Mouse (Mus musculus) liver, embryonic 14.5 days (tissue): Measurements from ENCODE around the gene Slc35e2. TPM values are rescaled to one million over a fixed set of nuclear protein-coding genes. Genes with fewer than 3 reads are reported as not detected.
A peak's percentile ranks its signal among the peaks of the same experiment; 100 is the strongest.

ENCODE experiments used
- ATAC-seq: fragments of 200-750 bp; cut with Nextera tagmentation; 2 replicates; pipeline ENCODE4 v1.8.0; 2017; ENCODE audit warnings: moderate number of reproducible peaks, mild to moderate bottlenecking, moderate library complexity; ENCODE audit not compliant: insufficient read depth
- DNase-seq, 3 experiments: peaks; one replicate each; pipeline ENCODE4 v3.0.0-alpha.2; 2012 to 2013; ENCODE audit warnings: low read depth in 3 of 3, low spot score in 3 of 3
- H3K27ac ChIP-seq: fragments of 300-500 bp; sonication (generic); 2 replicates; pipeline ENCODE4 v1.5.1; 2014; ENCODE audit warnings: moderate library complexity, mild to moderate bottlenecking, control low read depth, inconsistent platforms
- H3K27me3 ChIP-seq: fragments of 300-500 bp; sonication (generic); 2 replicates; pipeline ENCODE4 v1.6.1; 2014; ENCODE audit warnings: mild to moderate bottlenecking, low read length, moderate library complexity; ENCODE audit not compliant: control insufficient read depth, insufficient read depth
- H3K36me3 ChIP-seq: fragments of 300-500 bp; sonication (generic); replicated peaks from 2 replicates; pipeline ENCODE4 v1.6.1; 2014; ENCODE audit warnings: low read depth; ENCODE audit not compliant: control insufficient read depth, insufficient read depth
- H3K4me1 ChIP-seq, 2 experiments: fragments of 200-500 bp in 1 of 2; fragments of 300-500 bp in 1 of 2; sonication (generic) in 1 of 2; replicated peaks; 2 replicates each; pipeline ENCODE4 v1.6.1; 2012 to 2014; ENCODE audit warnings: antibody characterized with exemption in 1 of 2, inconsistent platforms in 1 of 2, low read length in 1 of 2; ENCODE audit not compliant: control insufficient read depth in 2 of 2, insufficient read depth in 2 of 2
- H3K4me2 ChIP-seq: fragments of 300-500 bp; sonication (generic); 2 replicates; pipeline ENCODE4 v1.6.1; 2014; ENCODE audit warnings: low read depth, mild to moderate bottlenecking, control low read depth, moderate library complexity
- H3K4me3 ChIP-seq, 2 experiments: fragments of 200-500 bp in 1 of 2; fragments of 300-500 bp in 1 of 2; sonication (generic) in 1 of 2; 2 replicates each; pipeline ENCODE4 v1.5.1; 2012 to 2014; ENCODE audit warnings: low read depth in 2 of 2, low read length in 2 of 2, mild to moderate bottlenecking in 2 of 2, control low read depth in 1 of 2, inconsistent platforms in 1 of 2, moderate library complexity in 1 of 2; ENCODE audit not compliant: insufficient read depth in 1 of 2
- H3K9ac ChIP-seq: fragments of 300-500 bp; sonication (generic); replicated peaks from 2 replicates; pipeline ENCODE4 v1.6.1; 2014; ENCODE audit warnings: mild to moderate bottlenecking, control low read depth, moderate library complexity
- H3K9me3 ChIP-seq: fragments of 300-500 bp; sonication (generic); 2 replicates; pipeline ENCODE4 v1.6.1; 2016; ENCODE audit warnings: low read length, mixed read lengths; ENCODE audit not compliant: control insufficient read depth
- CTCF ChIP-seq: IDR thresholded peaks from 2 replicates; pipeline ENCODE4 v1.5.1; 2016; ENCODE audit warnings: antibody characterized with exemption, low read depth, control low read depth
- EP300 ChIP-seq: IDR thresholded peaks from 2 replicates; pipeline ENCODE4 v1.6.1; 2016; ENCODE audit warnings: antibody characterized with exemption, low read depth
- WGBS: fragments of 180-500 bp; shearing (Covaris S2); extraction: QIAGEN DNeasy Blood & Tissue Kit; methylation state at CpG from one replicate; pipeline ENCODE4 v1.1.7; 2014; ENCODE audit not compliant: insufficient replicate concordance; 5-methylcytosine and 5-hydroxymethylcytosine counted together
- polyA plus RNA-seq, 2 experiments: library from polyadenylated mRNA; depleted of rRNA in 1 of 2; stranded (reverse) in 1 of 2; unstranded in 1 of 2; fragments of >200 nt; fragmentation: Nextera tagmentation in 1 of 2; extraction: Ambion mirVana in 1 of 2; gene quantifications; 2 replicates each; pipeline versions ENCODE4 v1.2.1 to v1.2.3; 2012 to 2014

Gene Slc35e2
- polyA plus RNA-seq, 2 experiments, result 4.1 to 6.7 TPM

- Histone ChIP-seq H3K36me3 (peaks cover 60% of the 10 kb centered on the region), H3K27ac (no peak overlapping the region), H3K4me1 (no peaks in the 10 kb centered on the region), H3K27me3 (no peaks in the 10 kb centered on the region), H3K9me3 (no peaks in the 10 kb centered on the region), H3K9ac (no peak overlapping the region), H3K4me2 (no peak overlapping the region), H3K4me3 (no peak overlapping the region)
- 81% methylated on average over 5 of the region's 5 CpGs for WGBS
- ATAC-seq (no peak), DNase-seq (no peak)
- TF ChIP-seq EP300 (no peak), CTCF (no peak)
Observed at GRCm38 (mm10) chr4:155645721-155646120, 44.5 kb downstream of the Slc35e2 start.

DNA sequence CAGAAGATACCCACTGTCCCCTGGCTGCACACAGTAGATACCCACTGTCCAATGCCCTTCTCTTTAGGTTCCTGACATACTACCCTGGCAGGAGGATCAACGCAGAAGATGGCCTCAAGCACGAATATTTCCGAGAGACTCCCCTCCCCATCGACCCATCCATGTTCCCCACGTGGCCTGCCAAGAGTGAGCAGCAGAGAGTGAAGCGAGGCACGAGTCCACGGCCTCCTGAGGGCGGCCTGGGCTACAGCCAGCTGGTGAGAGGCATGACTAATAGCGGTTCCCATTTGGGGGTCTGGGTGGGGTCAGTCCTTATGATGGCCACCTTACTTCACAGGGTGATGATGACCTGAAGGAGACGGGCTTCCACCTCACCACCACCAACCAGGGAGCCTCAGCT, 48.1 kb downstream of the Slc35e2 start:
- Histone ChIP-seq H3K4me2 (no peak overlapping the region), H3K36me3 (peaks cover 33% of the 10 kb centered on the region), H3K4me3 (no peak overlapping the region), H3K4me1 (no peaks in the 10 kb centered on the region), H3K9ac (no peak overlapping the region), H3K27me3 (peaks cover 30% of the 10 kb centered on the region), H3K9me3 (no peaks in the 10 kb centered on the region), H3K27ac (no peak overlapping the region)
- no peak for DNase-seq
- WGBS, result 74% methylated on average over 11 of the region's 11 CpGs
- no peak for ATAC-seq
- TF ChIP-seq EP300 (no peak), CTCF (no peak)

- ATAC-seq, result no peak
Observed at GRCm38 (mm10) chr4:155651553-155652269, 50.5 kb downstream of the Slc35e2 start.

DNA sequence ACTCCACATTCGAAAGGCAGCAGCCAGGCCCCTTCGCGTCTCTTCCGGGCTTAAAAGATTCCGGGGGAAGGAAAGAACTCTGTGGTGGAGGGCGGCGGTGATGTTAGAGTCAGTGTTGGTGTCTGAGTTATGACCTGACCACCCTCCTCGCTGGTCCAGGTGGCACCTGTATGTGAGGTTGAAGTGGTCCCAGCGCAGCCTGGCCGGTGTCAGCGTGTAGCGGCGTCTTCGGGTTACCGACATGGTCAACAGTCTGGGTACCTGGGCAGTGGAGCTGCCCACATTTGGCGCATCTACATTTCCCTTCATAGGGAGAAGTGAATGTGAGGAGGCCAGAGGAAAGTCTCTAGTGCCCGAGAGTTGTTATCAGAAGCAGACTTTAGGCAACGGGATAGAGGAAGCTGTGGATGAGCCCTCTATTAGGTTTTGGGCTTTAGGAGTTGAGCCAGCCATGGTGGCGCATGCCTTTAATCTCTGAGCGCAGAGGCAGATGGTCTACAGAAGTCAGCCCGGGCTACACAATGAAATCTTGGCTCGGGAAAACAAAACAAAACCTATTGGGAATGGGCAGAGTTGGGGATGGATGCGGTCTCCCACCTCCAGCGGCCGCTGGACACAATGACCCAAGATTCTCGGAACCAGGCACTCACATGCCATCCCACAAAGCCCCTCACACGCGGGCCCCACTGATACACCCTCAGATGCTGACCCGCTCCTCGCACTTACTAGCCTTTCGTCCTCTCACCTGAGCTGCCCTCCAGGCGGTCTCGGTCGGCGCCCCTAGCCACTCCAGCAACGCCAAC, 51.3 kb downstream of the Slc35e2 start:
- TF ChIP-seq CTCF, result no peak
- no peak for TF ChIP-seq EP300
- peaks cover 39% of the 10 kb centered on the region for H3K27me3 ChIP-seq
- no peaks in the 10 kb centered on the region for H3K4me1 ChIP-seq
- 23% methylated on average over 36 of the region's 36 CpGs for WGBS
- H3K9ac ChIP-seq, result no peak overlapping the region
- ATAC-seq (no peak), DNase-seq (no peak)
- peak overlapping the region; percentile 27; the same call in 1 of the 2 replicates for H3K4me2 ChIP-seq
- H3K4me3 ChIP-seq, result peak overlapping the region; percentile 5 to 7; a peak in 3 of 4 replicates
- no peak overlapping the region for H3K27ac ChIP-seq
- no peaks in the 10 kb centered on the region for H3K9me3 ChIP-seq
- H3K36me3 ChIP-seq, result peaks cover 29% of the 10 kb centered on the region

More at GRCm38 (mm10) chr4:155651553-155652269, 50.5 kb downstream of the Slc35e2 start:
- Histone ChIP-seq H3K4me3 (no peak overlapping the region), H3K4me1 (no peaks in the 10 kb centered on the region), H3K9ac (no peak overlapping the region), H3K27me3 (peaks cover 39% of the 10 kb centered on the region), H3K36me3 (peaks cover 33% of the 10 kb centered on the region), H3K4me2 (no peak overlapping the region), H3K27ac (no peak overlapping the region), H3K9me3 (no peaks in the 10 kb centered on the region)
- no peak for DNase-seq
- WGBS, result 53% methylated on average over 15 of the region's 15 CpGs
- TF ChIP-seq EP300, result no peak
- TF ChIP-seq CTCF, result no peak

- Histone ChIP-seq H3K27ac (no peak within 1 kb of the TSS), H3K27me3 (peaks cover 39% of the 10 kb centered on the region), H3K4me1 (no peaks in the 10 kb centered on the region), H3K9me3 (no peaks in the 10 kb centered on the region), H3K36me3 (peaks cover 23% of the 10 kb centered on the region), H3K9ac (no peak within 1 kb of the TSS), H3K4me3 (peak within 1 kb of the TSS; percentile 5 to 35; a peak in 3 of 4 replicates), H3K4me2 (peak within 1 kb of the TSS; percentile 59)
- ATAC-seq (no peak), DNase-seq (no peak)
- TF ChIP-seq CTCF (no peak), EP300 (no peak)
- WGBS, result 1% methylated on average over 33 of the region's 33 CpGs
Observed at GRCm38 (mm10) chr4:155653086-155653450, 51.9 kb downstream of the Slc35e2 start, which contains the start of gene Mmp23. Gene Mmp23, minus strand, starts transcription at chr4:155653384.
